Mouse (Mus musculus): ENCODE measurements around the gene Cpe. TPM values are rescaled to one million over a fixed set of nuclear protein-coding genes. Genes with fewer than 3 reads are reported as not detected.

The Cpe gene
- polyA plus RNA-seq (2015; fragmentation: Nextera tagmentation; extraction: Ambion mirVana) = 709 and 723 TPM in 2 replicates

DNA sequence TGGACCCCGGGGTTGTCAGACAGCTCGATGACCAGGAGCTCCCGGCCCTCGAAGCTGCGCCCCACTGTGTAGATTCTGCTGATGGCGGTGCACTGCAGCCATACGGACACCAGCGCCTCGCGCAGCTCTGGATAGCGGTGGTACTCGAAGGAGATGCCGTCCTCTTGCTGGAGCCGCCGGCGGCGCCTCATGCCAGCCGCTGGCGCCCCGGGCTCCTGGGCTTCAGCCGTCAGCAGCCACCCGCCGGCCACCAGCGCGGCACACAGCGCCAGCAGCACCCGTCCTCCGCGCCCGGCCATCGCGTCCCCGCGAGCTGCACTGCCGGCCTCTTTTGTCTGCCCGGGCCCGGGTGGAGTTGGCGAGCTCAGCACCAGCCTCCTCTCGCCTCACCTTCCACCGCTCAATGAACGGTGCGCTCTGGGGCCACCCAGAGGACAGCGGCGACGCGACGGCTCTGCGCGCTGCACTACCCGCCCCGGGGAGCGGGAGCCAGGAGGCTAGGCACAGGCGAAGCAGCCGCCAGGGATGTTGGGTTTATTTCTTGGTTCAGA is at the start of gene Cpe:
Cpe (minus strand) TSS at position 404 of the 551 bp plus-strand sequence.
- no peaks in the 10 kb centered on the region for H3K36me3 ChIP-seq
- under 1% methylated on average over 52 of the region's 54 CpGs for WGBS

DNA sequence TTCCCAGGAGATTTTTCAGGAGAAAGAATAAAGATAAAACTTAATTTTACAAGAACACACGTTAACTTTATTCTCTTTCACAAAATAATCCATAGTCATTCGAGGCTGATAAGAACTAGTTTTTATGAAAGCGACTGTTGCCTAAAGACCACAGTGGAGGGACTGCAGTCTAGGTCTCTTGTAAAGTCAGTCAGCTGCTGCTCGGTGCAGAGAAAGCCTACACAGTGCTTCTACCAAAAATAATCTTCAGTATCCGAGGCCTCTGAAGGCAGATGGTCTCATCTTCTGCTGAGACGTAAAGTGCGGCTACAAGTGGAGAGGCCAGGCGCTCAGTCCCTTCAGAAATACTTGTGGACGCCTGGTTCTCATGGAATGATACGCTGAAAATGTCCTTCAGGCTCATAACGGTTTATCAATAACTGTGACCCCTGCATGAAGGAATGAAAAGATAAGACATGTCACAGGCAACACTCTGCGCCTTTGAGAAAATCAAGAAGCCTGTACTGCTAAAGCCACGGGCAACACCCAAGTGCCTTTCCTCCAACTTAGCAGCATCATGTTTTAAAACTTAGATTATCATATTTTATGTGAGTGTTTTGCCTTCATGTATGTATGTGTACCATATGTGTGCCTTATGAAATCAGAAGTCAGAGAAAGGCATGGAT is 47.8 kb upstream of the Cpe start:
- no peak for ATAC-seq (ENCODE audit: low FRiP score, low read depth)
- 95% methylated on average over 13 of the region's 13 CpGs for WGBS
- no peak overlapping the region for H3K27ac ChIP-seq (replicated peaks)

More for the DNA sequence above, at the start of gene Cpe:
- Histone ChIP-seq H3K9ac (peak within 1 kb of the TSS; percentile 99), H3K4me1 (replicated peaks) (peaks cover 27% of the 10 kb centered on the region), H3K9me3 (no peaks in the 10 kb centered on the region), H3K4me2 (peak within 1 kb of the TSS; percentile 64), H3K27me3 (no peaks in the 10 kb centered on the region), H3K27ac (replicated peaks) (peak within 1 kb of the TSS; percentile 99), H3K4me3 (peak within 1 kb of the TSS; percentile 70)
- ATAC-seq (ENCODE audit: low FRiP score, low read depth) = peak; percentile 97

DNA sequence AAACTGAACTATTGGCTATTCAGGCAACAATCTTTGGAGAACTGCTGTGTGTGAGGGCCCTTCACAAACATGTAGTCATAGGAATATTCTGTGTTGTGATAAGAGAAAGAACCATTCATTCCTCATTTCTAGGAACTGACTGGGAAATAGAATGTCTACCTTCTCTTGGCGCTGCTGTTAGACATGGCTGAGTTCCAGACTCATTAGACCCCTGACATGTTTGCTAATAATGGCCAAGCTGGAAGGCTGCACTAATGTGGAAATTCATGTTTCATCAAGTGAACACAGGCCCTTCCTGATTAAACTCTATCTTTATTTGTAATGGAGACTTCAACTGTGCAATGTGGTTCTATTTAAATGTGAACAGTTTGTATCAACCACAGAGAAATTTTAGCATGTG is 46.1 kb upstream of the Cpe start:
- Histone ChIP-seq H3K9me3 (no peaks in the 10 kb centered on the region), H3K4me2 (no peak overlapping the region), H3K9ac (no peak overlapping the region), H3K4me1 (replicated peaks) (0 out of 2 replicates have a peak, but pooled peaks cover 5% of the 10 kb centered on the region), H3K27me3 (no peaks in the 10 kb centered on the region), H3K4me3 (no peak overlapping the region), H3K36me3 (peaks cover 6% of the 10 kb centered on the region; the same call in 1 of the 2 replicates), H3K27ac (replicated peaks) (no peak overlapping the region)
- 63% methylated on average over 1 of the region's 1 CpGs for WGBS
- no peak for ATAC-seq (ENCODE audit: low FRiP score, low read depth)

More for the DNA sequence above, 47.8 kb upstream of the Cpe start:
- Histone ChIP-seq H3K4me3 (no peak overlapping the region), H3K27me3 (no peaks in the 10 kb centered on the region), H3K9ac (no peak overlapping the region), H3K4me2 (no peak overlapping the region), H3K36me3 (peaks cover 6% of the 10 kb centered on the region; the same call in 1 of the 2 replicates), H3K9me3 (no peaks in the 10 kb centered on the region), H3K4me1 (replicated peaks) (no peaks in the 10 kb centered on the region)

DNA sequence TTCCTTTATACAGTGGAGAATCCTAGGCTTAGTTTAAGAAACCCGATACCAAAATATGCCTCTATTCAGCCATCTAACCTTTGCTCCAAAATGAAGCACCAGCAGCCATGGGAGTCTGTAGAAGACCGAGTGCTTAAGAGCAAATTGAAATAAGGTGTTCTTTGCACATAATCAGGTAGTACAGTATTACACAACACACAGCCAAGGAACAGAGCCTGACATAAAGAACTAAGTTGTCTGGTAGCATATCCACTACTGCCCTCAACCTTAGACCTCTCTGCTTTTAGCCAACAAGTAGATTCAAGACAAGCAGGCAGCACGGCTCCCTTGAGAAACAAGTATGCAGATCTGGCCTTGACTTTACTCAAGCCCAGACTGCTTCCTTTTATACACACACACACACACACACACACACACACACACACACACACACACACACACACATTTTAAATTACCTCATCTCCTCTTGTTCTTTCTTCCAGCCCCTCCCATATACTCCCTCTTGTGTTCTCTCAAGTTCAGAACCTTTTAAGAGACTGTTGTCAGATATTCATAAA is 44.0 kb upstream of the Cpe start:
- H3K36me3 ChIP-seq = peaks cover 6% of the 10 kb centered on the region; the same call in 1 of the 2 replicates
- no peaks in the 10 kb centered on the region for H3K9me3 ChIP-seq
- no peak overlapping the region for H3K27ac ChIP-seq (replicated peaks)
- peaks cover 13% of the 10 kb centered on the region for H3K4me1 ChIP-seq (replicated peaks)
- H3K4me2 ChIP-seq = no peak overlapping the region
- 95% methylated on average over 3 of the region's 3 CpGs for WGBS
- no peaks in the 10 kb centered on the region for H3K27me3 ChIP-seq
- no peak for ATAC-seq (ENCODE audit: low FRiP score, low read depth)
- H3K9ac ChIP-seq = no peak overlapping the region
- no peak overlapping the region for H3K4me3 ChIP-seq

DNA sequence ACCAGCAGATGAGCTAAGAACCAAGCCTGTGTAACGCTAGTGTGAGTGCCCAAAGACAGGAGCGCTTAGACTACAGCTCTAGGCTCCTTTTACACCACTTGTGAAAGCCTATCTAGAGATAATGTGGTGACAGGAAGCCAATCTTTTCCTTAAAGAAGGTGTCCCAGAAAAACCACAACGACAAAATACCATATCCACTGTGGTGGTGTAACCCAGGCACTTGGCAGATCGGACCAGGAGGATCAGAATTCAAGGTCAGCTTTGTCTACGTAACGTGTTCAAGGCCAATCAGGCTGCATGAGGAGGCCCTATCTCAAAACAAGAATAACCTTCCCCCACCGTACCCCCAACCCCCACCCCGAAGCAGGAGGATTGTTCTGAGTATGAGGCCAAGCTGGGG is 42.3 kb upstream of the Cpe start:
- WGBS = 91% methylated on average over 8 of the region's 8 CpGs
- no peak for ATAC-seq (ENCODE audit: low FRiP score, low read depth)
- H3K4me2 ChIP-seq = no peak overlapping the region
- no peak overlapping the region for H3K9ac ChIP-seq
- peaks cover 7% of the 10 kb centered on the region for H3K36me3 ChIP-seq
- no peaks in the 10 kb centered on the region for H3K27me3 ChIP-seq
- H3K4me1 ChIP-seq (replicated peaks) = peaks cover 30% of the 10 kb centered on the region
- no peaks in the 10 kb centered on the region for H3K9me3 ChIP-seq
- H3K4me3 ChIP-seq = no peak overlapping the region
- peak overlapping the region; percentile 38; the same call in 1 of the 2 replicates for H3K27ac ChIP-seq (replicated peaks)

DNA sequence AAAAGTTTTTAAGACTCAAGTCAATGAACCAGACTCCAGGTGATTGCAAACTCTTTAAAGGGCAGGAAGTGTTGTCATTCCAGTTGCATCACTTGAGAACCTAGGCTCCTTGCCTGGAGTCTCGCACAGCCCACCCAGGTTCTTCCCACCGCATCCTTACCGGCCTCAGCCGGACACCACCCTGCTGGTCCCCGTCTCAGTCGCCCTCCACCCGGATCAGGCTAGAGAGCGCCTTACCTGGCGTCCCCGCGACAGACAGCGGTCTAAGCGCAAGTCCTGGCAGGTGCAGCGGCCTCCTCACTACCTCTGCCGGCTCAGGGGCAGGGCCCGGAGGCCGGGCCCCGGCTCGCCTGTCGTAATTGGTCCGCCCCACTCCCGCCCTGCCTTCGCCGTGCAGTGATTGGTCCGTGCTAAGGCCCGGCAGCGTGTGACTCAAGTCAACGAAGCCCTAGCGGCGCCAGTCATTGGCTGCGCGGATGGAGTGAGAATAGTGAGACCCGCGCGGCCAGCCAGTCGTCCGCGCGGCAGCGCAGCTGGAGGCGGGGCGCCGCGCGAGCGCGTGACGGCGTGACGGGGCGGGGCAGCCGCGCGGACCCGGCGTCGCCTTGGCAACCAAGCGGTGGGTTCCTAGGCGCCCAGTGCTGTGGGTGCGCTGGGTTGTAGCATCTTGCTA is 40.6 kb upstream of the Cpe start, which contains the start of gene Msmo1:
Msmo1 (minus strand) TSS at position 522 of the 673 bp plus-strand sequence.
- H3K27me3 ChIP-seq = no peaks in the 10 kb centered on the region
- peak; percentile 100 for ATAC-seq (ENCODE audit: low FRiP score, low read depth)
- under 1% methylated on average over 60 of the region's 60 CpGs for WGBS
- H3K4me2 ChIP-seq = peak within 1 kb of the TSS; percentile 72
- no peaks in the 10 kb centered on the region for H3K9me3 ChIP-seq
- peak within 1 kb of the TSS; percentile 88 for H3K4me3 ChIP-seq
- H3K9ac ChIP-seq = peak within 1 kb of the TSS; percentile 76
- H3K27ac ChIP-seq (replicated peaks) = peak within 1 kb of the TSS; percentile 97
- H3K4me1 ChIP-seq (replicated peaks) = peaks cover 46% of the 10 kb centered on the region
- H3K36me3 ChIP-seq = peaks cover 12% of the 10 kb centered on the region

DNA sequence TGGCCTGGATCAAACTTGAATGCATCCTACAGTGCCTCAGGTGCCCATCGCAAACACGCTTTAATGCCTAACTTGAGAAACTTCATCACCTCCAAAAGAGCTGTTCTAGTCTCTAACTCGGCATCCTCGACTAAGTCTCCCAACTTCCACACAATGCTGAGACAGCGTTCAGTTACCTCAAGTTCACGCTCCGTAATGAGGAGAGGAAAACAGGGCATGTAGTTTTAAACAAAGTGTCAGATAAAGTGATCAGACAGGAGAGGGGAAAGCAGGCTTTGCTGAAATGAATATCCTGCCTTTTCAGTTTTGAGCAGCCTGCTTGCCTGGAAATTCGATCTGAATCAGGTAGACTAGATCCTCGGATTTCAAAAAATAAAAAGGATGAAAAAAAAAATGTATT is 39.7 kb upstream of the Cpe start:
- no peaks in the 10 kb centered on the region for H3K27me3 ChIP-seq
- H3K4me3 ChIP-seq = peak overlapping the region; percentile 88
- 9% methylated on average over 9 of the region's 9 CpGs for WGBS
- no peak for ATAC-seq (ENCODE audit: low FRiP score, low read depth)
- H3K4me1 ChIP-seq (replicated peaks) = peaks cover 55% of the 10 kb centered on the region
- H3K9ac ChIP-seq = peak overlapping the region; percentile 76
- peak overlapping the region; percentile 97 for H3K27ac ChIP-seq (replicated peaks)
- H3K4me2 ChIP-seq = peak overlapping the region; percentile 72
- H3K36me3 ChIP-seq = peaks cover 15% of the 10 kb centered on the region
- no peaks in the 10 kb centered on the region for H3K9me3 ChIP-seq

DNA sequence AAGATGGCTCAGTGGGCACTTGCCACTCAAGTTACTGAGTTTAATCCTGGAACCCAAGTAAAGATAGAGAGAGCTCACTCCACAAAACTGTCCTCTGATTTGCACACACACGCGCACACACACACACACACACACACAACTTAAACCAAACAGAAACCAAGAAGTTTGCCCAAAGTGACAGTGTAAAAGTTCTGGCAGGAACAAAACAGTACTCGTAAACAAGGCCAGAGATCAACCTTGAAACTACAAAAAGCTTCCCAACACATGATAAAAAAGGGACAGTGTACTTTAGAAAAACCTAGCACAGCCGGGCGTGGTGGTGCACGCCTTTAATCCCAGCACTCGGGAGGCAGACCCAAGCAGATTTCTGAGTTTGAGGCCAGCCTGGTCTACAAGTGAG is 35.3 kb upstream of the Cpe start:
- no peak for ATAC-seq (ENCODE audit: low FRiP score, low read depth)
- peaks cover 47% of the 10 kb centered on the region for H3K36me3 ChIP-seq
- peaks cover 54% of the 10 kb centered on the region for H3K4me1 ChIP-seq (replicated peaks)

DNA sequence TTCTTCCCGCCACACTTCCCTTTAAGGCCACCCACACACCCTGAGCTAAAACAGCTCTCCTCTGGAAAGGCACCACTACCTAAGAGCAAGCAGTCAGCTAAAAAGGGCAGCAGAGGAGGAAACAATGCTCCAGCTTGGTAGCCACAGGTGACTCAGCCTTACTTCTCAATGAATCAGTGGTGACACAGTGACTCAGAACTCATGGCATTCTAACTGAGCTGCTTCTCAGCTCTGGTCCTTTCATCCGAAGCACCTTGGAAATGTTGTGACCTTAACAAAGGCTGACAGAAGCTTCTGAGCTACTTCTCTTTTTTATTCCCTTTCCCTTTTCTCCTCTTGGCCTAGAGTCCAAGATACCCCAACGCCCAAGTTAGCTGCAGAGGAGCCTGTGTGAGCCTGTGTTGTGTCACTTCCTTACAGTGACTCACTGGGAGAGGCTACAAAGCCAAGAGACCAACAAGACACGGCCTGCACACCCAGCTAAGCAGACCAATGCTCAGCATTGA is 33.4 kb upstream of the Cpe start:
- peaks cover 40% of the 10 kb centered on the region for H3K4me1 ChIP-seq (replicated peaks)
- peaks cover 59% of the 10 kb centered on the region for H3K36me3 ChIP-seq
- no peak overlapping the region for H3K9ac ChIP-seq
- H3K9me3 ChIP-seq = no peaks in the 10 kb centered on the region
- H3K4me2 ChIP-seq = no peak overlapping the region
- no peak overlapping the region for H3K27ac ChIP-seq (replicated peaks)
- ATAC-seq (ENCODE audit: low FRiP score, low read depth) = no peak
- no peak overlapping the region for H3K4me3 ChIP-seq
- 86% methylated on average over 4 of the region's 4 CpGs for WGBS
- H3K27me3 ChIP-seq = no peaks in the 10 kb centered on the region

More for the DNA sequence above, 35.3 kb upstream of the Cpe start:
- no peak overlapping the region for H3K27ac ChIP-seq (replicated peaks)
- 87% methylated on average over 7 of the region's 7 CpGs for WGBS
- H3K4me2 ChIP-seq = no peak overlapping the region
- no peaks in the 10 kb centered on the region for H3K27me3 ChIP-seq
- no peak overlapping the region for H3K4me3 ChIP-seq
- H3K9me3 ChIP-seq = no peaks in the 10 kb centered on the region
- no peak overlapping the region for H3K9ac ChIP-seq

DNA sequence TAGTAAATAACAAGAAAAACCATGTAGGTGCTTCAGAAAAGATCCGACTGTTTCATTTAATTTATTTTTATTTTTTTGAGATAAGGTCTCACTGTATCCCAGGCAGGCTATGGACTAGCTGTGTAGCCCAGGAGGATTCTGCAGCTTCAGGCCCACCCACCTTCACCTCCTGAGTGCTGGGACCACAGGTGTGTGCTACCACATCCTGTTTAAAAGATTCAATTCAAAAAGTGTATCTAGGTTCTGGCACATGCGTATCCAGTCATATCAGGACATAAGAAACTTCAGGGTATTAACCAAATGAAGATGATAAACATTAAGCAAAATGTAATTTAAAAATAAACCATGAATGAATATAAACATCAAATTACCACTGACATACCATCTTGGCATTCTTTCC is 30.4 kb upstream of the Cpe start:
- no peak overlapping the region for H3K4me2 ChIP-seq
- no peak overlapping the region for H3K9ac ChIP-seq
- 96% methylated on average over 2 of the region's 2 CpGs for WGBS
- peaks cover 11% of the 10 kb centered on the region; the same call in 1 of the 2 replicates for H3K4me1 ChIP-seq (replicated peaks)
- no peak for ATAC-seq (ENCODE audit: low FRiP score, low read depth)
- H3K9me3 ChIP-seq = no peaks in the 10 kb centered on the region
- H3K27me3 ChIP-seq = no peaks in the 10 kb centered on the region
- H3K4me3 ChIP-seq = no peak overlapping the region
- H3K36me3 ChIP-seq = peaks cover 75% of the 10 kb centered on the region
- no peak overlapping the region for H3K27ac ChIP-seq (replicated peaks)

DNA sequence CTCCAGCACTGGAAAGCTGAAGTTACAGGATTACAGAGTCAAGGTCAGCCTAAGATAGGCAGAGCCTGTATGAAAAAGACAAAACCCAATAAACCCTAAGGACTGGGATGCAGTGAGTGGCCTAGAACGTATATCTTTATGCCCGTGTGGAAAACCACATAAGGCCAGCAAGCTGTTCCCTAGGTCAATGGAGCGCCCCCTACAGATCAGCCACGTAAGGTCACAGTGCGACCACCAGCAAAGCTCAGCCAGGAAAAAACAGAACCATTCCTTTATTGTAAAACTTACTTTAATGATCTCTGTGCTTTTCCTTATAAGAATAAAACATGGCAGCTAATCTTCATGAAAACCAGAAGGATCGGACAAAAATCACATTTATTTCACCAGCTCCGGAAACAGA is 25.0 kb upstream of the Cpe start:
- Histone ChIP-seq H3K4me1 (replicated peaks) (no peaks in the 10 kb centered on the region), H3K36me3 (peaks cover 68% of the 10 kb centered on the region), H3K4me3 (no peak overlapping the region)

DNA sequence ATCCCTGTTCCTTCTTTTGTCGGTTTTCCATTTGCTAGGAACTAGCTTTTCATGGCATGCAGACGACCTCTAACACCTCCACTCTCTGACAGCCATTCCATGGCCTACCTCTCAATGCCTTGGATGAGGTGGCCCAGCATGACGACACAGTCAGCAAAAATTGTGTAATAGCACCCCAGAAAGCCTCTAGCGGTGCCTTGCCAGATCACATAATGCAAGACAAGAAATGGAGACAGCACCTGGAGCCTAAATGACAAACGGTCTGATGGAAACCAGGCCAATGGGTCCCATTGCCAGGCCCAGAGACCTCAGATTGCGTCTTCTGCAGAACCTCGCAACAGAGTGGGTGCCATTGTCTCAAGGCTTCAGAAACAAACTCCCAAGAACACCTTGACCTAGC is 19.6 kb upstream of the Cpe start:
- peaks cover 22% of the 10 kb centered on the region for H3K36me3 ChIP-seq
- no peak for ATAC-seq (ENCODE audit: low FRiP score, low read depth)
- H3K4me2 ChIP-seq = no peak overlapping the region
- no peak overlapping the region for H3K4me3 ChIP-seq
- H3K27me3 ChIP-seq = no peaks in the 10 kb centered on the region
- H3K9me3 ChIP-seq = no peaks in the 10 kb centered on the region
- H3K9ac ChIP-seq = no peak overlapping the region
- no peaks in the 10 kb centered on the region for H3K4me1 ChIP-seq (replicated peaks)
- no peak overlapping the region for H3K27ac ChIP-seq (replicated peaks)
- 88% methylated on average over 7 of the region's 7 CpGs for WGBS

More for the DNA sequence above, 25.0 kb upstream of the Cpe start:
- Histone ChIP-seq H3K27me3 (no peaks in the 10 kb centered on the region), H3K4me2 (no peak overlapping the region), H3K9me3 (no peaks in the 10 kb centered on the region), H3K27ac (replicated peaks) (no peak overlapping the region), H3K9ac (no peak overlapping the region)
- ATAC-seq (ENCODE audit: low FRiP score, low read depth) = no peak
- WGBS = 85% methylated on average over 7 of the region's 7 CpGs
